Mouse (Mus musculus) midbrain, postnatal 0 days (tissue): ENCODE results near the gene Rtn4. TPM values are rescaled to one million over a fixed set of nuclear protein-coding genes. Genes with fewer than 3 reads are reported as not detected.

Experiments
- ATAC-seq: fragments of 200-750 bp; cut with Nextera tagmentation; 2 replicates; pipeline ENCODE4 v1.8.0; 2017; ENCODE audit warnings: moderate number of reproducible peaks, mild to moderate bottlenecking, moderate TSS enrichment, moderate library complexity; ENCODE audit not compliant: low FRiP score
- DNase-seq: peaks from one replicate; pipeline ENCODE4 v3.0.0-alpha.2; 2015; ENCODE audit warnings: low spot score
- H3K27ac ChIP-seq: fragments of 300-500 bp; sonication (generic); 2 replicates; pipeline ENCODE4 v1.5.1; 2014; ENCODE audit warnings: low read depth, mild to moderate bottlenecking, low read length, mixed read lengths
- H3K27me3 ChIP-seq: fragments of 300-500 bp; sonication (generic); 2 replicates; pipeline ENCODE4 v1.6.1; 2014; ENCODE audit warnings: low read length, control low read depth, mixed read lengths; ENCODE audit not compliant: insufficient read depth
- H3K36me3 ChIP-seq: fragments of 300-500 bp; sonication (generic); 2 replicates; pipeline ENCODE4 v1.6.1; 2014; ENCODE audit warnings: low read length, control low read depth, mixed read lengths; ENCODE audit not compliant: insufficient read depth
- H3K4me1 ChIP-seq: fragments of 300-500 bp; sonication (generic); 2 replicates; pipeline ENCODE4 v1.6.1; 2014; ENCODE audit warnings: mild to moderate bottlenecking, control low read depth, antibody characterized with exemption, low read length, mixed read lengths; ENCODE audit not compliant: insufficient read depth
- H3K4me2 ChIP-seq: fragments of 300-500 bp; sonication (generic); 2 replicates; pipeline ENCODE4 v1.6.1; 2014; ENCODE audit warnings: low read depth, mild to moderate bottlenecking, low read length, mixed read lengths; ENCODE audit not compliant: poor library complexity, severe bottlenecking
- H3K4me3 ChIP-seq: fragments of 300-500 bp; sonication (generic); 2 replicates; pipeline ENCODE4 v1.5.1; 2014; ENCODE audit warnings: low read depth, mild to moderate bottlenecking, low read length, moderate library complexity
- H3K9ac ChIP-seq: fragments of 300-500 bp; sonication (generic); replicated peaks from 2 replicates; pipeline ENCODE4 v1.6.1; 2014; ENCODE audit warnings: mild to moderate bottlenecking, low read length, moderate library complexity, mixed read lengths; ENCODE audit not compliant: poor library complexity, severe bottlenecking
- H3K9me3 ChIP-seq: fragments of 300-500 bp; sonication (generic); 2 replicates; pipeline ENCODE4 v1.6.1; 2016; ENCODE audit warnings: low read length, control low read depth
- CTCF ChIP-seq: IDR thresholded peaks from 2 replicates; pipeline ENCODE4 v1.5.1; 2016; ENCODE audit warnings: antibody characterized with exemption, mild to moderate bottlenecking
- WGBS: fragments of 180-500 bp; shearing (Covaris S2); extraction: QIAGEN DNeasy Blood & Tissue Kit; methylation state at CpG from one replicate; pipeline ENCODE4 v1.1.7; 2014; 5-methylcytosine and 5-hydroxymethylcytosine counted together
- polyA plus RNA-seq: library from polyadenylated mRNA; unstranded; fragments of >200 nt; fragmentation: Nextera tagmentation; extraction: Ambion mirVana; gene quantifications from 2 replicates; pipeline ENCODE4 v1.2.1, GENCODE M21; 2015
- total RNA-seq: library from RNA; depleted of rRNA; stranded (reverse); fragments of >200 nt; gene quantifications from 2 replicates; pipeline ENCODE4 v1.2.3, GENCODE M21; 2014

Gene Rtn4
- total and polyA plus RNA-seq, 2 experiments from 2014 or later, result 153 to 322 TPM

DNA sequence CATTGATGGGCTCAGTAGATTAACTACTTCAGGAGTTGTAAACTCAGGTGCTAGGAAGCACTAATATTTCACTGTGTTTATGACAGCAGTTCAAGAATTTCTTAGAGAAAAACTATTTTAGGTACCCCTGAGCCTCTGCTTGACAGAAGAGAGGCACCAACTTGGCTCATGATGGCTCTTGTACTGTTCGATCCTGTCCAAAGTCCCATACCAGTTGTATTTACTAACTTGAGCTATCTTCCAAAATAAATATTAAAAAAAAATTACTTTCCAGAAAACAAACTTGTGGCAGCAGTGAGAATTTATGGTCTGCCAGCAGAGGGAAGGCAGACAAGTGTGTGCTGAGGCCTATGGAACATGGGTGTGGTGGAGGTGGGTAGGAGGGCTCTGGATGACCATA, 70.0 kb downstream of the Rtn4 start:
- no peak for ATAC-seq
- WGBS, result 97% methylated on average over 1 of the region's 1 CpGs

DNA sequence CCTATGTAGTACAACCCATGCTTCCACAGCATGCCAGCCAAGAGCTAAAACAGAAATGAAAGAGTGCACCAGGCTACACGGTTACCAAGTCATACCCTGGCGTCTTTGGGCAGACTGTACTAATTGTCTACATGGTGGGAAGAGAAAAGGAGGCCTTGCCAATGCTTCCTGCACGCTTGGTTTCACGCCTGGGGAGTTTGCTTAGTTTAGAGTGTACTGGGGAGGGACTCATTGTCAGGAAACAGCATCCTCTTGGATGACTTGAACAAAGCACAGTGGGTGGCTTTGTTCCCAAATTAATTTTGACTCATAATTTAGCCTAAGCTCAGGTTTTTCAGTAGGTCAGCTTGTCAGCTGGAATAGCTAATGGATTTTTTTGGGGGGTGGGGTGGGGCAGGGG, 72.3 kb downstream of the Rtn4 start:
- DNase-seq (no peak), ATAC-seq (no peak)
- H3K4me1 ChIP-seq, result no peaks in the 10 kb centered on the region
- 45% methylated on average over 4 of the region's 4 CpGs for WGBS
- H3K36me3 ChIP-seq, result peaks cover 5% of the 10 kb centered on the region; the same call in 1 of the 2 replicates
- no peak overlapping the region for H3K9ac ChIP-seq
- no peak for TF ChIP-seq CTCF
- H3K4me2 ChIP-seq, result no peak overlapping the region
- H3K27ac ChIP-seq, result no peak overlapping the region
- no peaks in the 10 kb centered on the region for H3K27me3 ChIP-seq
- H3K9me3 ChIP-seq, result no peaks in the 10 kb centered on the region
- H3K4me3 ChIP-seq, result no peak overlapping the region

More for the DNA sequence above, 70.0 kb downstream of the Rtn4 start:
- no peak overlapping the region for H3K4me2 ChIP-seq
- no peak overlapping the region for H3K4me3 ChIP-seq
- H3K36me3 ChIP-seq, result peaks cover 5% of the 10 kb centered on the region; the same call in 1 of the 2 replicates
- DNase-seq, result no peak
- no peak for TF ChIP-seq CTCF
- no peaks in the 10 kb centered on the region for H3K9me3 ChIP-seq
- H3K9ac ChIP-seq, result no peak overlapping the region
- H3K27me3 ChIP-seq, result no peaks in the 10 kb centered on the region
- no peaks in the 10 kb centered on the region for H3K4me1 ChIP-seq
- no peak overlapping the region for H3K27ac ChIP-seq

DNA sequence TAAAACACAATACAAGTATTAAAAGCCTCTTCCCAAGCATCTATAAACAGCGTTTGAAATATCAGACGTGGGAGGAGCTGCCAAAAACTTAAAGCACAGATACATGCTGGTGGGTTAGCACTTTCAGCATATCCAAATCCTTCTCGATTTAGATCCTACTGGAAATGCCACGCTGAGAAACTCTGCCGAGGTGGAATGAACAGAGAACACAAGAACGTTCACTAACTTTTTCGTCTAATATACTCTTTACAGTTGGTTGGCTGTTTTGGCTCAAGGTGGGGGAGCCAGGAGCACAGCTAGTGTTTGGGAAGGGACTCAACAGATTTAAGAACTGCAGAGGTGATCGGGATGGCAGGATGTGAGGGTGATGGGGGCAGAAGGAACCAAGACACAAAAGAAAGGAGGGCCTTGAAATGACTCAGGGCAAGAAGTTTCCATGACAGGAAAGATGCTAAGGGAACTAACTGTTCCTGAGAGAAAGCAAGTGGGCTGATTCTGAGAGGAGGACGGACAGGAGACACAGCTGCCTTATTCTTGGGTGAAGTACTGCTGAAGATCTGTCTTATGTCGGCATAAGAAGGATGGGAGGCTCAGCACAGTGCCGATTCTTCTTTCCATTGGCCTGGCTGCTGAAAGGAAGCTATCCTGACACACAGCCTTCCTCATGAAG, 73.7 kb downstream of the Rtn4 start:
- Histone ChIP-seq H3K9ac (no peak overlapping the region), H3K9me3 (no peaks in the 10 kb centered on the region), H3K4me1 (no peaks in the 10 kb centered on the region), H3K4me2 (no peak overlapping the region), H3K36me3 (peaks cover 5% of the 10 kb centered on the region; the same call in 1 of the 2 replicates), H3K4me3 (no peak overlapping the region), H3K27ac (no peak overlapping the region), H3K27me3 (no peaks in the 10 kb centered on the region)
- no peak for ATAC-seq
- no peak for TF ChIP-seq CTCF
- 86% methylated on average over 11 of the region's 11 CpGs for WGBS
- no peak for DNase-seq

DNA sequence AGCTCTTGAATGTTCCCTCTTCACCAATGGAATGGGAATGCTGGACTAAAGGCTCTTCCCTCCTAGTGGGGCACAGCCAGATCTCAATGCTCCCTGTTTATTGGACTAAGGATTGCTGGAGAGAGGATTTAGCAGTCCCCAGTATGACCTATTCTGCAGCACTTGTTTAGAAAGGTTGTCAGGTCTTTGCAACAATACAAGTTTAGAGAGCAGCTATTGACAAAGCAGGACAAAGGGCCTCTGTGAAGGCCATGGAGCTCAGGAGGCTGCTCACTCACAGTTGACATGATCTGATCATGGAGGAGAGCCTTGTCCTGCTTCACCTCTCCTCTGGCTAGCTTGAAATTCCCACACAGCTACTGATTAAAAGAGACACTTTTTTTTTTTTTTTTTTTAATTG, 75.8 kb downstream of the Rtn4 start:
- no peak for TF ChIP-seq CTCF
- H3K27ac ChIP-seq, result no peak overlapping the region
- H3K36me3 ChIP-seq, result peaks cover 3% of the 10 kb centered on the region; the same call in 1 of the 2 replicates
- H3K9me3 ChIP-seq, result no peaks in the 10 kb centered on the region
- H3K4me3 ChIP-seq, result no peak overlapping the region
- no peak overlapping the region for H3K4me2 ChIP-seq
- ATAC-seq (no peak), DNase-seq (no peak)
- no peak overlapping the region for H3K9ac ChIP-seq
- H3K4me1 ChIP-seq, result no peaks in the 10 kb centered on the region
- H3K27me3 ChIP-seq, result no peaks in the 10 kb centered on the region

DNA sequence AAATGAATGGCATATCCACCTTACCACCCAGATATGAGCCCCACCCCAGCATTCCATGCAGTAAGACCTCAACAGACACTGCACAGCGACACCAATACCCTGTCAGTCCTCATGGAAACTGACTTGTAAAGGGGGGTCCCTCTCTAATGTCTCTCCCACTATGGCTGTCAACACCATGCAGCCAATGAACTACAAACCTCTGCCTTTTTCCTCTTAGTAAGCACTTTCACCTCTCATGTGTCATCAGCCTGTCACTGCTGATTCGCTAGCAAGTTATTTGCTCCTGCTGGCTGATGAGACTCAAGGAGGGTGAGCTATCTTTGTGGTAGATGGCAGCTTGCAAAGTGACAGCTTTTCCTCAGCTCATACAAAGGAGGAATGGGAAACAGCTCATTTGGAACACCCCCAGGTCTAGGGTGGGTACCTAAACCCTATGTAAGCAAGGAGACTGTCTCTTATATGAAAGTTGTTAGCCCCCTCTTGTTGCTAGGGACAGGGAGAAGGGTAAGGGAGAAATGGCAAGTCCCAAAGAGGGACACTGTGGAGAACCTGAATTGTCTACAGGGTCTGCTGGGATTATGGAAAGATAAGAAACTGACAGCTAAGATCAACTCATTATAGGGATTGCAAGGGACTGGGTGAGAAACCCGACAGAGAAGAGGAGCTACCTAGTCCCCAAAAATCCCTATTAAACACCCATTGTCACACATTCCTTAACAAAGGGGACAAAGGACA, 78.1 kb downstream of the Rtn4 start:
- Histone ChIP-seq H3K4me1 (no peaks in the 10 kb centered on the region), H3K9me3 (no peaks in the 10 kb centered on the region), H3K9ac (no peak overlapping the region), H3K27me3 (no peaks in the 10 kb centered on the region), H3K36me3 (no peaks in the 10 kb centered on the region), H3K4me3 (no peak overlapping the region), H3K4me2 (no peak overlapping the region), H3K27ac (no peak overlapping the region)
- 60% methylated on average over 3 of the region's 3 CpGs for WGBS
- TF ChIP-seq CTCF, result no peak
- no peak for DNase-seq
- no peak for ATAC-seq

DNA sequence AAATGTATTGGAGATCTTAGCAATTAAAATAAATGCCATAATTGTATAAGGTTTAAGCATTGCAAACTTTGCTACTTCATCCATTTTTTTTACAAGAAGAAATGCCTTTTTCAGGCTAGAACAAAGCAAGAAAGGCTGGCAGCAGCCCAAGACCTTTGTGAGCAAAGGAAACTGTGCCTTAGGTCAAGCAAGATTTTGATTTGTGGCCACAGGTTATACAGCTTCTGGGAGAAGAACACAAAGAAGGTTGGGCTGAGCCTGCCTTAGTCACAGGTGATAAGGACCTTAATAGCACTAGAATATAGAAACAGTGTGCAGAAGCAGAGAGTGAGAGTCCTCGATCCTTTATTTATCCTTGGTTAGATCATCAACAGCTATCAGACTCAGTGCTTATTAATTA, 79.5 kb downstream of the Rtn4 start:
- Histone ChIP-seq H3K4me3 (no peak overlapping the region), H3K27ac (no peak overlapping the region), H3K4me2 (no peak overlapping the region), H3K4me1 (no peaks in the 10 kb centered on the region), H3K27me3 (no peaks in the 10 kb centered on the region), H3K9me3 (no peaks in the 10 kb centered on the region), H3K9ac (no peak overlapping the region), H3K36me3 (no peaks in the 10 kb centered on the region)
- no peak for TF ChIP-seq CTCF
- DNase-seq (no peak), ATAC-seq (no peak)
- WGBS, result 97% methylated on average over 1 of the region's 1 CpGs
